Mouse (Mus musculus): ENCODE measurements around the gene Ccdc81.
A peak's percentile ranks its signal among the peaks of the same experiment; 100 is the strongest.

Ccdc81 gene

GRCm38 (mm10) chr7:89903442-89904343 is at the start of gene Ccdc81:
TSS of gene Ccdc81 (minus strand) at chr7:89903629.
- no peak for DNase-seq (ENCODE audit: low spot score in 2 of 2)

- DNase-seq (ENCODE audit: low spot score in 2 of 2), result no peak
Observed at GRCm38 (mm10) chr7:89949403-89949802, 46.0 kb upstream of the Ccdc81 start.

DNA sequence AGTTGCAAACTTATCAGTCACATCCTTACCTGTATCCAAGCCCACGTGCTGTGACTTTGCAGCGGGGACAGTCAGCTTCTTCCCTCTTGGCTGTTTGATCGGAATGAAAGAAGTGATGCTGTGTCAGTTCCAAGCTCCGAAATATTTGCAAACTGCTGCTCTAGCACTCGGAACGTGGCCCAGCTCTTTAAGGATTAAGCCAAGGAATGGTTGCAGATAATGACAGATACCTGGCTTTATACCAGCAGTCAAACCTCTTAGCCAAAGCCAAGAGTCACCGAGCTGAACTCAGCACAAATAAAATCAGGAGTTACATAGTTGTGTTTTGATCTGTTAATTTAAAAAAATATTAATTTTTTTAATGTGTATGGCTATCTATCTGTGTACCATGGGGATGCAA is 44.6 kb upstream of the Ccdc81 start:
- DNase-seq (ENCODE audit: low spot score in 2 of 2), result peak in 1 of 2 experiments; percentile 3

GRCm38 (mm10) chr7:89940571-89941463 is 37.4 kb upstream of the Ccdc81 start, which contains the start of gene Hikeshi:
TSS of gene Hikeshi (minus strand) at chr7:89941204.
- peak; percentile 95 to 97 for DNase-seq (ENCODE audit: low spot score in 2 of 2)

GRCm38 (mm10) chr7:89939497-89940353 is 36.3 kb upstream of the Ccdc81 start:
- no peak for DNase-seq (ENCODE audit: low spot score in 2 of 2)

- DNase-seq (ENCODE audit: low spot score in 2 of 2), result no peak
Observed at GRCm38 (mm10) chr7:89923441-89924180, 20.2 kb upstream of the Ccdc81 start.

DNA sequence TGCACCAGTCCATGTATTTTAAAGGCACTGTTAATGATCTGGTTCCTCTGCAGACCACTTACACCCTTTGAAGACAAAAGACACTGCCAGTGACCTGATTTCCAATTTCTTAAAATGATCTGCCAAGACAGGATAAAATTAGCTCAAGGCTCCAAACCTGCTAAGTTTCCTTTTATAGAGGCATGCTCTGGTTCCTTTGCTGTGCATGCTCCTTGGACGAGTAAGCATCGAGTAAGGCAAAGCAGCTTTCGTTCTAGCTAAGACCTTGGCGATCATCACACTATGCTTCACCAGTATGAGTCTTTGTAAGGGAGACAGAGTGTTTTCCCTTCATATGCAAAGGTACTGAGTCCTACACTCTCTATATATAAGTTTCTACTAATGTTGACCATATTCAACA is 14.3 kb upstream of the Ccdc81 start:
- no peak for DNase-seq (ENCODE audit: low spot score in 2 of 2)

- no peak for DNase-seq (ENCODE audit: low spot score in 2 of 2)
Observed at GRCm38 (mm10) chr7:89916711-89917110, 13.3 kb upstream of the Ccdc81 start.

GRCm38 (mm10) chr7:89913432-89914158 is 10.2 kb upstream of the Ccdc81 start:
- DNase-seq (ENCODE audit: low spot score in 2 of 2), result no peak

DNA sequence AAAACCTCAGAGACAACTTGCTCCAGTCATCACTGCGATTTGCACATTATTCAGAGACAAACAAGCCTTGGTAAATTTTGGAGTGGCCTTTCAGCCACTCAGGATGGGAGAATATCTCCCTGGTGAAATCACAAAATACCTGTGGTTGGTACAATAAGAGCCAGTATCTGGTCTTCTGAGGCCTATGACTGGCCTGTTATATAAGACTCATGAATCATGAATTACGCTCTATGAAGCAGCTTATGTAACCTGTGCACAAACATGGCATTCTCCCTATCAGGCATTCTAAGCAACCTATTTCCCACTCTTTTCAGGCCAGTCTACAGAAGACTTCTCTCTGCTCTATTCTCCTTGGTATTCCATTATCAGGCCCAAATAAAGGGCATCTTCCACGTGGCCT is 8.9 kb upstream of the Ccdc81 start:
- no peak for DNase-seq (ENCODE audit: low spot score in 2 of 2)

GRCm38 (mm10) chr7:89909711-89910110 is 6.3 kb upstream of the Ccdc81 start:
- no peak for DNase-seq (ENCODE audit: low spot score in 2 of 2)

- no peak for DNase-seq (ENCODE audit: low spot score in 2 of 2)
Observed at GRCm38 (mm10) chr7:89908899-89909621, 5.6 kb upstream of the Ccdc81 start.

DNA sequence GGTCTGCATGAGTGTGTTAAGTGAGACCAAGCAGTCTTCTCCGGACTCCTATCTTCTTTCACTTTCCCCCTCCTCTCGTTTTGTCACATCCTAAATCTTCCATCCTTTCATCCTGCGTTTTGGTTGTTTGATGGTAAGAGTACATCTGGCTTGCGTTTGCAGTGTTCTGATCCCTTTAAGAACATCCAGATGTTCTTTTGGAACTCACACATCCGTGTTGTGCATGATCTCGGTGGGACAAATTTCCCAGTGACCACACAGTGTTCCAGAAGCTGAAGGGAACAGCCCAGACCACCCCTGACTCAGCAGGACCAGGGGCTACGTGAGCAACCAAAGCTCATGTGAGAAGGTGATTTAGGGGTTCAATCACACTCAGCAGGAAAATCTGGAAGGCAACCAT is 5.0 kb upstream of the Ccdc81 start:
- peak in 1 of 2 experiments; percentile 6 for DNase-seq (ENCODE audit: low spot score in 2 of 2)

DNA sequence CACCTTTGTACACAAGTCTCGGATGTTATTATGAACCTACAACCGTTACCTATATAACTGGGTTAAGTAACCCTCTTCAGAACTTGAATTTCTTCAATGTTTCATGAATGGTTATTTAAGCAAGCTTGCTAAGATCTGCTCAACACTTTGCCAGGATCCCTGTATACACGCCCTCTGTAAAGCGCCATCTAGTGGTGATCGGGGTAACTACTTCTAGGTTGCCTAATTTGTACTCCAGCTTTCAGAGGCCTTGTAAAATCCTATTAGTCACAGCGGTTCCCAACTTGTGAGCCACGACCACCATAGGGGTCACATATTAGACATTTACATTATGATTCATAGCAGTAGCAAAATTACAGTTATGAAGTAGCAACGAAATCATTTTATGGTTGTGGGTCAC is 4.5 kb upstream of the Ccdc81 start:
- DNase-seq (ENCODE audit: low spot score in 2 of 2), result peak; percentile 31 to 59

- no peak for DNase-seq (ENCODE audit: low spot score in 2 of 2)
Observed at GRCm38 (mm10) chr7:89903007-89903406, 422 bp downstream of the Ccdc81 start.

DNA sequence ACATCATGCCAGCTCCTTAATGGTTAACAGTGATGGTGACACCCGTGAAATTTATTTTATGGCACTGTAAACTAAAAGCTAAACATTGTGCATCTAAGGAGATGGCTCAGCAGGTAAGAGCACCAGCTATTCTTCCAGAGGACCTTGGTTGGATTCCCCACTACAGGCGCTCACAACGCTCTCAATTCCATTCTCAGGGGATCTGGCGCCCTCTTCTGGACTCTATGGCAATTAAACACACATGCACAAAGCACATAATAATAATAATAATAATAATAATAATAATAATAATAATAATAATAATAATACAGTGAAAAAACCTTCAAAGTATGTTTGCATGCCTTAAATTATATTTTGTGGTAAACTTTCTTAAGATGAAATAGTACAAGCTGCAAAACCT is 11.6 kb downstream of the Ccdc81 start:
- DNase-seq (ENCODE audit: low spot score in 2 of 2), result no peak

GRCm38 (mm10) chr7:89891412-89891811 is 12.0 kb downstream of the Ccdc81 start:
- no peak for DNase-seq (ENCODE audit: low spot score in 2 of 2)

GRCm38 (mm10) chr7:89884551-89884950 is 18.9 kb downstream of the Ccdc81 start:
- DNase-seq (ENCODE audit: low spot score in 2 of 2), result no peak

DNA sequence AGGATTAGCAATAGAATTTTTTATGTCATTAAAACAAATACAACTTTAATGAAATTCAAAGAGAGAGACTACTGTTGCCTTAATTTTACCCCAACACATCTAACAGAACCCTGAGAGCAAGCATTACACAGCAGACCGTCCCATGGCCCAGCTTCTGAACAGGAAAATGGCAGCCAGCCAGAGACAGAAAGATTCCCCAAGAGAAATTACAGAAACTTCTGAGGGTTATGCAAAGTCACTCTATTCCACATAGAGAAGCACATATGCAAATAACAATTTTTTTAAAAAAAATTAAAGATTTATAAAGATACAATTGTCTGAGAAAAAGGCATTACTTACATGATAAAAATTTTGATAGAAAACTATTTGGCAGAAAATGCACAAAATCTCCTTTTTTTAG is 23.7 kb downstream of the Ccdc81 start:
- DNase-seq (ENCODE audit: low spot score in 2 of 2), result peak in 1 of 2 experiments; percentile 7
